In genomic region chr19:26748676-26749075, GRCm38 (mm10) we compare ENCODE assay signal across 8 mouse cellular contexts.
DNase-seq lines count a peak whose midpoint lies in the region; ATAC-seq and TF ChIP-seq lines count a peak whose summit lies in the region.

No protein-coding gene starts in this region.

- peak; percentile 70 for DNase-seq in kidney, postnatal 0 days (ENCODE audit: low spot score)
- DNase-seq in kidney, postnatal 4 days: no peak
- peak; percentile 60 for DNase-seq in embryo, embryonic 11 days
- peak; percentile 59 for DNase-seq in intestine, embryonic 14.5 days (ENCODE audit: low spot score)
- no peak for DNase-seq in cerebellum, adult 9-11 months
- DNase-seq in T-cell, adult 2 months (ENCODE audit: low spot score): no peak
- DNase-seq in adrenal gland, postnatal 36 days: no peak

- peak overlapping the region; percentile 66 for H3K4me2 ChIP-seq in kidney, postnatal 0 days (ENCODE audit: low read length)
- H3K4me2 ChIP-seq in intestine, embryonic 14.5 days (ENCODE audit: low read length): peak overlapping the region; percentile 70
- peak overlapping the region; percentile 66 for H3K4me2 ChIP-seq in neural tube, embryonic 12.5 days (replicated peaks)

- H3K4me1 ChIP-seq in kidney, postnatal 0 days (replicated peaks; ENCODE audit: insufficient read depth, low read length): peaks cover 13% of the 10 kb centered on the region
- peaks cover 10% of the 10 kb centered on the region for H3K4me1 ChIP-seq in intestine, embryonic 14.5 days (replicated peaks; ENCODE audit: control insufficient read depth, insufficient read depth, low read length)
- peaks cover 18% of the 10 kb centered on the region for H3K4me1 ChIP-seq in neural tube, embryonic 12.5 days

- no peaks in the 10 kb centered on the region for H3K9me3 ChIP-seq in kidney, postnatal 0 days (replicated peaks; ENCODE audit: low read length)
- H3K9me3 ChIP-seq in intestine, embryonic 14.5 days (ENCODE audit: control insufficient read depth, low read length): no peaks in the 10 kb centered on the region
- no peaks in the 10 kb centered on the region for H3K9me3 ChIP-seq in neural tube, embryonic 12.5 days

- no peaks in the 10 kb centered on the region for H3K36me3 ChIP-seq in kidney, postnatal 0 days (ENCODE audit: insufficient read depth, low read length)
- H3K36me3 ChIP-seq in intestine, embryonic 14.5 days (ENCODE audit: control insufficient read depth, insufficient read depth, low read length): no peaks in the 10 kb centered on the region
- no peaks in the 10 kb centered on the region for H3K36me3 ChIP-seq in neural tube, embryonic 12.5 days

- H3K4me3 ChIP-seq in kidney, postnatal 0 days (replicated peaks; ENCODE audit: low read depth, low read length): peak overlapping the region; percentile 51
- peak overlapping the region; percentile 39 for H3K4me3 ChIP-seq in intestine, embryonic 14.5 days (ENCODE audit: low read depth, low read length)
- peak overlapping the region; percentile 42 for H3K4me3 ChIP-seq in neural tube, embryonic 12.5 days

- ATAC-seq in kidney, postnatal 0 days (replicated peaks; ENCODE audit: low FRiP score, low read depth): no peak
- ATAC-seq in intestine, embryonic 14.5 days (replicated peaks; ENCODE audit: low FRiP score, low TSS enrichment, low read depth): no peak
- no peak for ATAC-seq in neural tube, embryonic 12.5 days (ENCODE audit: low FRiP score, low read depth)

- peak overlapping the region; percentile 53 for H3K9ac ChIP-seq in kidney, postnatal 0 days (ENCODE audit: low read depth, low read length)
- H3K9ac ChIP-seq in intestine, embryonic 14.5 days (ENCODE audit: low read length): peak overlapping the region; percentile 60
- H3K9ac ChIP-seq in neural tube, embryonic 12.5 days: peak overlapping the region; percentile 56

- no peak for TF ChIP-seq CTCF in kidney, postnatal 0 days (IDR thresholded peaks at IDR 0.05; ENCODE audit: low read depth)

- no peaks in the 10 kb centered on the region for H3K27me3 ChIP-seq in kidney, postnatal 0 days (ENCODE audit: insufficient read depth, low read length)
- H3K27me3 ChIP-seq in intestine, embryonic 14.5 days (replicated peaks; ENCODE audit: control insufficient read depth, insufficient read depth, low read length): no peaks in the 10 kb centered on the region
- H3K27me3 ChIP-seq in neural tube, embryonic 12.5 days (replicated peaks): no peaks in the 10 kb centered on the region

- under 1% methylated on average over 6 of the region's 6 CpGs for WGBS in kidney, postnatal 0 days
- 1% methylated on average over 6 of the region's 6 CpGs for WGBS in intestine, embryonic 14.5 days
- under 1% methylated on average over 6 of the region's 6 CpGs for WGBS in neural tube, embryonic 12.5 days

- H3K27ac ChIP-seq in kidney, postnatal 0 days: peak overlapping the region; percentile 98
- H3K27ac ChIP-seq in intestine, embryonic 14.5 days (ENCODE audit: low read depth): peak overlapping the region; percentile 95
- H3K27ac ChIP-seq in neural tube, embryonic 12.5 days: no peak overlapping the region

Comparison
In these comparisons a context has a peak if more than half of its experiments do, and no peak if none do; other contexts are left out.
1. DNase-seq: peak in kidney, postnatal 0 days (single experiment), embryo, embryonic 11 days (single experiment) and intestine, embryonic 14.5 days (single experiment); none in kidney, postnatal 4 days (0 of 2), cerebellum, adult 9-11 months (single experiment), T-cell, adult 2 months (single experiment) and adrenal gland, postnatal 36 days (0 of 2).
2. Peak in every context shown above with its lines, with median percentiles within 50 percentile points of each other: H3K4me2 ChIP-seq, H3K4me3 ChIP-seq and H3K9ac ChIP-seq.